Mouse (Mus musculus) urinary bladder, adult 2 months (tissue): ENCODE results near the gene Tnrc6a. TPM values are rescaled to one million over a fixed set of nuclear protein-coding genes. Genes with fewer than 3 reads are reported as not detected.
A peak's percentile ranks its signal among the peaks of the same experiment; 100 is the strongest.
"Not testable (repeated sequence)": the region's sequence is repeated elsewhere in the genome, so short reads cannot be mapped to it uniquely, and the experiment has no call there.

Experiments
- DNase-seq: peaks from one replicate; pipeline ENCODE4 v3.0.0; 2022; ENCODE audit warnings: low spot score
- polyA plus RNA-seq: library from polyadenylated mRNA; depleted of rRNA; stranded (reverse); fragments of >200 nt; gene quantifications from 2 replicates; pipeline ENCODE4 v1.2.3, GENCODE M21; 2012; rRNA removed

The Tnrc6a gene
- polyA plus RNA-seq = 47.1 and 48.4 TPM in 2 replicates

DNA sequence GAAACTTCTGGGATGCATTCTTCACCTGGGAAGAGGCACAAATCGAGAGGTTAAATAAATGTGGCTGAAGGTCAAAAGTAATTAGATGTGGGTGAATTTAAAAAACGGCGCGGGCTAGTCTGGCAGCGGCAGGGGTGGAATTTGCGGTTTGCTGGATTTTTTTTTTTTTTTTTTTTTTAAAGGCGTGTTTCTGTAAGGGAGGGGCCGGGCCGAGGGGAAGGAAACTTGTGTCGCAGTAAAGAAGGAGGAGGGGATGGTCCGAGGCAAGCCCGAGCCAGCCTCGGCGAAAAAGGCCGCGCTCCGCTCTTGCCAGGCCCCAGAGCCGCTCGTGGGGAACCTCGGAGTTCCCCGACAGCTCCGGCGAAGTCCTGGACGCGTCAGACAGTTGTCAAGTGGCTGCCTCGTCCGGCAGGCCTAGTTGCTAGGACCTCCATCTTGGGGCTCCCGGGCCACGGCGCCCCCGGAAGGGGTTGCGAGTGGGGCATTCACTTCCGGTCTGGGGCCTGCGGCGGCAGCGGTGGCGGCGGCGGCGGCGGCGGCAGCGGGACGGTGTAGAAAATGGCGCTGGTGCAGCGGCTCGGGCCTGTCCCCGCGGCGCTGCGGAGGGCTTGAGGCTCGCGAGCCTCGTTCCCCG is at the start of gene Tnrc6a:
TSS of gene Tnrc6a (plus strand) at position 221 of the 634 bp plus-strand sequence.
- DNase-seq = peak; percentile 99

DNA sequence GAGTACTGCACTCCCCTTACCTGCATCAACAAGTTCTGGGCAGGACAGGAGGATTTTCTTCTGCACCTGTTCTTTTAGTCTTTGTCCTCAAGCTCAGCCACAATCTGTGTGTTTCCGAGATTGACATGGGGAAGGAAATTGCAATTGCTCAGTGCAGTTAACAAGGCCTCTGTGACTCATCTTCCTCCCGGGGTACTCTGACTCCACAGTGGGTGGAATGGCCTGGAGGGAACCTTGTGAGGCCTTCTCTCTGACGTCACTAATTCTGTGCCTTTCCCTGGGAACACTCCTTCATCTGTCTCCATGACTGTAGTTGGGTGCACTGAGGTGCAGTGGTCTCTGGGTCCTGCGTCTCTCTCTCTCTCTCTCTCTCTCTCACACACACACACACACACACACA is 41.4 kb upstream of the Tnrc6a start:
- no peak for DNase-seq

DNA sequence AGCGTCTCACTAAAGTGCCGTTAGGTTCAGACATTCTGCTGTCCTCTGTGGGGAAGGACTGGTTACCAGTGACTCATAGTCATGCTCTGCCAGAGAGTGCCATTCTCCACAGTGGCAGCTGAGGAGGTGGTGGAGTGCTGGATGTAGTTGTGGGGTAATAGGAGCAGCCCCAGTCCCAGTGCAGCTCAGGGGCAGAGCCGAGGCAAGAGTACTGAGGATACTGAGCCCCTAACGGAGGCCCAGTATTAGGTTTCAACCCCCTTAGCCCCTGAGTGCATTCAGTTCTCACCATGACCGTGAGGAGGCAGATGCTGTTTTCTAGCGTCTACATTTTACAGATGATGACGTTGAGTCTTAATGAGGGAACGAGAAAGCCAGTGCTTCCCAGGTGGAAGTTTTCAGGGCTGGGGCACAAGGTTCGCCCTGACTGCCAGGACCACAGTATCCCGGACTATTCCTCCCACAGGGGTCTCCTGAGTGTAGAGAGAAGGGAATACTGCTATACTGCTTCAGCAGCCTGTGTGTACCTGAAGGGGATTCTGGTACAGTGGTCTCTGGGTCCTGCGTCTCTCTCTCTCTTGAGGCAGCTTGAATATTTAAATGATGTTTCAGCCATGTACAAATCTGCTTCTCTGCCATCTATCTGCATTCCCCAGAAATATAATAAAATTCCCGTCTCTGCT is 40.1 kb upstream of the Tnrc6a start:
- DNase-seq = no peak

DNA sequence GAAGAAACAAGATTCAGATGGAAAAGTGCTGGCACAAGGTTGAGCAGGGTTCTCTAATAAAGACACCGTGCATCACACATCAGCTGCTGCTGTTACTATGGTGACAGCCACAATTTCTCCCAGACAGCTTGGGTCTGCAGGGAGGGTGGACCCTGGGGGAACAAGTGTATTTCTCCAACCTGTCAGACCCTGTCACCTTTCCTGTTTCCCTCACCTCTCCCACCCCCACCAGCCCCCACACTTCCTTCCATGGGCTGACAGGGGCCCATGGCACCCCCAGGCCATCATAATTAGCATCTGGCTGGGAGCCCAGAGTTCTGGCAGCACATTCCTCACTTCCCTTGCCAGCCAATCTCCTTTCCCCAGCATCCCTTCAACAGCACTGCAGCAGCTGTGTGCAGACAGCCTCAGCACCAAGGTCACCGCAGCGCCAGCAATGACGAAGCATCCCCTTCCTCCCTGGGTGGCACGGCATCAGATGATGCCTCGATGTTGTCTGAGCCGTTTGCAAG is 39.4 kb upstream of the Tnrc6a start:
- no peak for DNase-seq

DNA sequence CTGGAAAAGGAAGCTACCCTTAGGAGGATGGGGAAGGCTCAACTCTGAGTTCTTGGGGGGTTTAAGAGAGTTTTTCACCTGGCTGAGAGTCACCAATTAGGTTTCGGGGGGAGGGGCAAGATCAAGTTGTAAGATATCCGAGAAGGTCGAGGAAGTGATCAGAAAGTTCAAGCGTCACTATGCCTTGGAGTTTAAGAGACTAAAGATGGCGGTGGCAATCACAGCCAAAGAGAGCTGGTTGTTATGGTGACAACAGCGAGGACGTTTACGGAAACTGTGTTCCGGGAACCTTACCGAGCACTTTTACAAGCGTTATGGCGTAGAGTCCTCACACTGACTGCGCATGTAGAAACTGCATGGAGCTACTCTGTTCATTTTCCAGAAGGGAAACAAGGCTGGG is 39.0 kb upstream of the Tnrc6a start:
- no peak for DNase-seq

DNA sequence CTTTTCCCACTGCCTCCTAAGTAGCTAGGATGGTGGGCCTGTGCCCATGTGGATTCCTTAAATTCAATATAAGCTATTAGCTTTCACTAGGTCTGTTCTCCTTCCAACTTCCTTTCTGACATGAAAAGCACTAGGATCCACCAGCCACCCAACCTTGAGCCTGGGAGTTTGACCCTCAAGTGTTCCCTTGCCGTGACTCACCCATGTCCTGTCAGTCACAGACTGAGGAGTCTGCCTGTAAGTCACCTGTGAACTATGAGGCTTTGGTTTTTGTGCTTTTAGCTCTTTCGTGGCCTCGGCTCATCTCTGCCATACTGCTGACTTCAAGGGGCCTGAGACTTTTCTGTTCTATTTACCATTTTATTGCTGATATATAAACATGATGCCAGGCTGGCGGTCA is 34.8 kb upstream of the Tnrc6a start:
- no peak for DNase-seq

DNA sequence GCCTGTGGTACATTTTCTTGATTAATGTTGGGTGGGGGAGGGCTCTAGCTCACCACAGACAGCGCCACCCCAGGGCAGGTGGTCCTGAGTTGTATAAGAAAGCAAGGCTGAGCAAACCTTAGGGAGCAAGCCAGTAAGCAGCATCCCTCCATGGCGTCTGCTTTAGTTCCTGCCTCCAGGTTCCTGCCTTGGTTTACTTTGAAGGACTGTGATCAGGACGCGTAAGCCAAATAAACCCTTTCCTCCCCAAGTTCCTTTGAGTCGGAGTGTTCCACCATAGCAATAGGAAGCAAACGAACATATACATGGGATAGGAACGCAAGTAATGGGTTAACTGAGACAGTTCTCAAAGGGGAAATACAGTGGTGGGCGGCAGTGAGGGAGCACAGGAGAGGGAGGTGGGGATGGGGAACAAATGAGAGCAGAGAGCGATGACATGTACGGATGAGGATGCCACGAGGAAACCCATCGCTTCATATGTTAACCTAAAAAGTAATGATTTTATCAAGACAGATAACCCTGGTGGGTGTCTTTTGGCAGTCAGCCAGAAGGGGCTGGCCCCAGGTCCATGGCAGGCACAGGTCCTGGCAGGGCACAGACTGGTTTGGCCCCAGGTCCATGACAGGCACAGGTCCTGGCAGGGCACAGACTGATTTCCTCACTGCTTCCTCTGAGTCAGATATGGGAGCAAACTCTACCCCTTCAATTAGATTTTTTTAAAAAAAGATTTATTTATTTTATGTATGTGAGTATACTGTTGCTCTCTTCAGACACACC is 27.2 kb upstream of the Tnrc6a start:
- no peak for DNase-seq

DNA sequence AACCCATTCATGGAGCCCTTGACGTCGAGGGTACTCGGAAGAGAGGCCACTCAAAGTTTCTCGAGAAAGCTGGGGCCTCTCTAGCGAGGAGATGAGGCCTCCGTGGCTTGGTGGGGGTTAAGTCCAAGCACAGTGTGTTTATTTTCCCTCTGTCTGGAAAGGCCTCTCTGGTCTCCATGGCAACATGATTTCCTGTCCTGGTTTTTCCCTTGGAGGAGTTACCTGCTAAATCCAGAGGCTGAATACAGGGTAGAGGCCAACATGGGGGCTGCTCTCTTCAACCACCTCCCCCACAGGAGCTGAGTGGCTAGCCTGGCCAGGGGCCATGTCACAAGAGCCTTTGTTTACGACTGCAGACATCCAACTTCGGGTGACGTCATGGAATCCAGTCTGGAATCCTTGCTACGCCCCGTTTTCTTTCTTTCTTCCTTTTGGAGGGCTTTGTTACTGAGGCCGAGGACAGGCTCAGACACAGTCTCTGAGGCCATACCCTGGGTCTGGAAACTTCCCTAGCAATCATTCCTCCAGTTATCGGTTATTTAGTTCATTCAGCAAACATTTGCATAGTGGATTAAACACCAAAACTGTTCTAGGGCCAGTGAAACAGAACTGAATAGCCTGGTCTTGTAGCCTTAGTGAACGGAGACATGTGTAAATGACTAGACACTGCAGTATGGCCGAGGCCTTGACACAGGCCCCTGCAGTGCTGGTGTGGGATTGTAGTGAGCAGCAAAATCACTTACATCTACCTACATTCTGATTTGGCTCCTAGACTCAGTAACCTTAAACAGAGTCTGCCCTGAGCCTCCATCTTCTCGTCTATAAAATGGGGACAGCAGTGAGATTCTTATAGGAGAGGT is 25.6 kb upstream of the Tnrc6a start:
- DNase-seq = peak; percentile 35

DNA sequence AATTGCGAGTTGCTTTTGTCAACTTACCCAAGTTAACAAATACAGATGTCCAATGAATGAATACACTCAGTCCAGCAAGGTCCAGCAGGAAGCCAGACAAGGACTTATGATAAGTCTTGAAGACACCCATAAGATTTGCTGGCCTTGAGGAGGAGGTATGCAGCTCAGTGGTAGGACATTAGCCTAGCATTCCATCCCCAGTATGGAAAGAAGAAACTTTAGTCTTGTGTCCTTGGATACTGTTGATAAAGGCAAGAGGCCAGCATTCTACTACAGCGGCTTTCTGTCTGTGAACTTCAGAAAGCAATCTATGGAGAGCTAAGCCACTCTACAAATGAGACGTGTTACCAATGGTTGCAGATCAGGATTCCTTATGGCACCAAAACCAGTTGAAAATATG is 22.4 kb upstream of the Tnrc6a start:
- DNase-seq = no peak

DNA sequence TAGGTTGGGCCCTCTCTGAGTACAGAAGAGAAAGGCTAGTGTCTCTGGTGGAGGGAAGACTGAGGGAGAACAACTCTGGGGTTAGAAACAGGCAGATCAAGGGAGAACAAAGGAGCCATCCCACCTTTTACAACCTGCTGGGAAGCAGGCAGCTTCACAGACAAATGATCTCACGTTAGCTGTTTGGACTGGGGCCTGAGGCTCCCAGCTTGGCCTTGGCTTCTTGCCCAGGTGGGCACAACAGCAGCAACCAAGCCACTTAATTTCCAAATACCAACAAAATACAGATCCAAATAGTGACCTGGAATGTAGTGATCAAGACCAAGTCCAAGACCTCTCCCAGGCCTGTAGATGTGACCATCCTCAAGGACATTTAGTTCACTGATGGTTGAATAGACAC is 18.3 kb upstream of the Tnrc6a start:
- not testable (repeated sequence) for DNase-seq

DNA sequence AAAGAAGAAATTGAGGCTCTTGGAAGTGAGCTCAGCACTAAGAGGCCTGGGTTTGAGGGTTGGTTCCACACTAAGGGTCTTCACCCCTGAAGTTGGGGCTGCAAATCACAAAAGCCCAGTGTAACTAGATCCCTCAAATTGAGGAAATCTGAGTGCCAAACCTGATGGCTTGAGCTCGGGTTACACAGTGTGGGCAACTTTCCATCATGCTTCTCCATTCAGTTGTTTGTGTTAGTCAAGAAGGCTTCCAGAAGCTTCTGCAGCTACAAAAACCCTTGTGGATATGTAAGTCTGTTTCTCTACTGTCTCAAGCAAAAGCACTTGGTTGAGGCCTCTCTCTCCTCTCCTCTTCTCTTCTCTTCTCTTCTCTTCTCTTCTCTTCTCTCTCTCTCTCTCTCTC is 17.8 kb upstream of the Tnrc6a start:
- no peak for DNase-seq

DNA sequence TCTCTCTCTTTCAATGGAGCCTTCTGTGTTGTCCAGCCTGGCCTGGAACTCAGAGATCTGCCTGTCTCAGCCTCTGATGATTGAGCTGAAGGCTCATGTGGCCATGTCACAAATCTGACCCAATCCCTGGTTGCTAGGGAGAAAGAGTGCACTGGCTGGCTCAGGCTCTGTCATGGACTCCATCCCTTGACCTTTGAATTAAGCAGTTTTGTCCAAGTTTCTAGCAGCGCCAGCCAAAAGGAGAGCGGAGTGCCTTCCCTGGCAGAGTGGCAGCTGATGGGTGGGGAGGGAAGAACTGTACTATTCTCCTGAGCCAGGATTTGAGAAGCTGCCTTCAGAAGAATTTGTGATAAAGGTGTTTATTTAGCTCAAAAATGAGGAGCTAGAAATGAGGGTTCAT is 17.4 kb upstream of the Tnrc6a start:
- DNase-seq = no peak

DNA sequence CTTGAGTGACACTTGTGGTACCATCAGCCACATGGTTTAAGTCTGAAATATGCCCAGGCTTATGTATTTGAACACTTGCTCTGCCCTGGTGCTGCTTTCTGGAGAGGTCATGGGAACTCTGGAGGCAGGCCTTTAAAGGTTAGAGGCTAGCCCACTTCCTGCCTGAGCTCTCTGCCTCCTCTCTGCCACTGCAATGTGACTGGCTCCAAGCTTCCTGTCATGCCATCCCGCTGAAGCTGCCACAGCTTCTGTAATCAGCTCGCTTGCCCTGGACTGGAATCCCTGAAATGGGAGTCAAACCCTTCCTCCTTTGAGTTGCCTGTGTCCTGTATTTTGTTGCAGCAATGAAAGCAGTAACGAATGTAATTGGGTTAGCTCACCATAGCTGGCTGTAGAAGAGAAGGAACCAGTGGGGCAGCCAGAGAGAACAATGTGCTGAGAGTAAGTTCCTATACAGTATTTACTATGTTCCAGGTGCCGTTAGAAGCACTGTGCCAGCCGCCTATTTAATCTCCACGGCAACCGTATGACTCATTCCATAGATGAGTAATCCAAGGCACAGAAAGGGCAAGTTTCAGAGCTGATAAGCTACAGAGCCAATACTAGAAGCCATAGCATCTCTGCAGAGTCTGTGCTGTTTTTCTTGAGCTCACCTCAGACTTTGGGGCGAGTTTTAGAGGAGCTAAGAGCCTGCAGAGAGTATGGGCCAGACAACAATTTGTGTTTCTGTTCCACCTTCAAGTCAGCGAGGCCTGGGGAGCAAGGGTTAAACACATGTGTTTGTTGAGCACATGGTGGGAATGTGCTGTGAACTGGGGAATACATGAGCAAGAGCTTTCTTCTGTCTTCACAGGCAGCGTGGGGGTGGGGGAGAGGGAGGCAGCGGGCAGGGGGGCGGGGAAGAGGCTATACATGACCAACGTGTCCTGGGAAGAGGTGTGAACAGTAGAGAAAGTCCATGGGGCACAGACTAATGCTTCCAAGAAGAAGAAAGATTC is 15.3 kb upstream of the Tnrc6a start:
- no peak for DNase-seq

DNA sequence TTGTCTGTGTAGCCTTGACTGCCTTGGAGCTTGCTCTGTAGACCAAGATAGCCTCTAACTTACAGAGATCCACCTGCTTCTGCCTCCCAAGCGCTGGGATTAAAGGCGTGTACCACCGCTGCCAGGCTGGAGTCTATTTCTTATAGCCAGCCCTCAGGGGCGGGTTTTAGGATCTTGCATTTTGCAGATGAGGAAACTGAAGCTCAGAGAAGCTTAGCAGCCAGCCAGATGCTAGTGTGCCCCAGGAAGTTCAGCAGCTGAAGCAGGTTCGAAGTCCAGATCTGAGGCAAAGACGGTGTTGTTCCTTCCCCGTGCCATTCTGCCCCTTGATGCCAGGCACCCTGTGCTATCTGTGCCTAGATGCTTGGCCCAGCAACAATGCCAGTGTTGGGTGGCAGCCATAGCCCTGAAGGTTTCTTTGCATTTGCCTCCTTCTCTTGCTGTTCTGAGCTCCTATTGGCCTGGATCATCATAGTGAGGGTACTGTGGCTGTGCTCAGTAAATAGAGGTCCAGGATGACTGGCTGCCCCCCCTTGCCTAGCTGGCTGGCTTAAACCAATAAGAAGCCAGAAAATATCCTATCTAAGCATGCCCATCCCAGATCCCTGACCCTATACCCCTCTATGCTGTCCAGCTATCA is 14.2 kb upstream of the Tnrc6a start:
- no peak for DNase-seq

DNA sequence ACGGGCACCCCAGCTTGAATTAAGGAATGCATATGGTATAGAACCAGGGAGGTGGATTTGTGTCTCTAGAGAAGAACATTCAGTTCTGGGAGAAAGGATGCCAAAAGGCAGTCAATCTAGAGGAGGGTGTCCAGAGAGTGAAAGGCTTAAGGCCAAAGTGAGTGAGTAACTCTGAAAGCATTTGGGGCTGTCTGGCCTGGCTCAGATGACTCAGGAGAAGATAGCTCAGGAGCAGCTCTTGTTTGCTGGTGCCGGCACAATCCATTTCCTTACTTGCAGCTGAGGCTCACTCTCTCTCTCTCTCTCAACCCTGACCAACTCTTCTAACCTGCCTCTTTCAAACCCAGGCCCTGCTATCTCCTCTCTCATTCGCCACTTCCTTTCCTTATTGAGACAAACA is 13.6 kb upstream of the Tnrc6a start:
- no peak for DNase-seq

DNA sequence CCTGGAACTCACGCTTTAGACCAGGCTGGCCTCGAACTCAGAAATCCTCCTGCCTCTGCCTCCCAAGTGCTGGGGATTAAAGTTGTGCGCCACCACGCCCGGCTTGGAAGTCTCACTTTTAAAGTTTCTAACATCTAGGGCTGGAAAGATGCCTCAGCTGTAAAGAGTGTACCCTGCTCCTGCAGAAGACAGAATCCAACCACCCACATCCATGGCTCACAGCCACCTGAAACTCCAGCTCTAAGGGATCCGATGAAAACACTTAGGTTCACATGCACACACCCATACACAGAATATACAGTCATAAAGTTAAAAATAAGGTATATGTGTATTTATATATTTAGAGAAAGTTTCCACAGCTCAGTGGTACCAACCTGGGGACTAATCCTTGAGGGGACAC is 10.1 kb upstream of the Tnrc6a start:
- no peak for DNase-seq

DNA sequence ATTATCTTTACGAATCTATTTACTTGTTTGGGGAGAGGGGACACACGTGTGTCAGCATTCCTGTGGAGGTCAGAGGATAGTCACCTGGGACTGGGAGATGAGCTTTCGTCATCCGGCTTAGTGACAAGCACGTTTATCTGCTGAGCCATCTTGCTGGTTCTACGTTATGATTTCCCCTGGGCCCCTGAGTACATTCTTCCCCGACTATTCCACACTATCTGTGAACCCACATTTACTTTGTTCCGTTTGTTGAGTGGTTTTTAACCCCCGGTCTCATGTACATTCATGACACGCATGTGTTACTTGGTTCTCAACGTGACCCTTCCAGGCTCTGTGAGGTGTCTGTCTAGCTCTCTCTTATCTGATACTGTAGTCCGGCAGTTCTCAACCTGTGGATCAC is 6.9 kb upstream of the Tnrc6a start:
- DNase-seq = no peak

DNA sequence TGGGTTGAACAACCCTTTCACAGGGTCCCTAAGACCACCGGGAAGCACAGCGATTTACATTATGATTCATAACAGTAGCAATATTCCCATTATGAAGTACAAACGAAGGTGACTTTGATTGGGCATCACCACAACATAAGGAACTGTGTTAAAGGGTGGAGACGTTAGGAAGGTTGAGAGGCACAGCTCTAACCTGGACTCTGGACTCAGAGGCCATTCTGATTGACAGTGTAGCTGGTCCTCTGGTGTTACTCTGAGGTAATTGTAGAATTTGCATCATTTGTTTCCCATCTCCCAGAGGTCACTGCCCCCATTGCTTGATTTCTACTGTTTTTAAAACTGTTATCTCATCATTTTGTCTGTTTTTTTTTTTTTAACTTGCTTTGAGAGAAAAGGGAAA is 6.5 kb upstream of the Tnrc6a start:
- no peak for DNase-seq

DNA sequence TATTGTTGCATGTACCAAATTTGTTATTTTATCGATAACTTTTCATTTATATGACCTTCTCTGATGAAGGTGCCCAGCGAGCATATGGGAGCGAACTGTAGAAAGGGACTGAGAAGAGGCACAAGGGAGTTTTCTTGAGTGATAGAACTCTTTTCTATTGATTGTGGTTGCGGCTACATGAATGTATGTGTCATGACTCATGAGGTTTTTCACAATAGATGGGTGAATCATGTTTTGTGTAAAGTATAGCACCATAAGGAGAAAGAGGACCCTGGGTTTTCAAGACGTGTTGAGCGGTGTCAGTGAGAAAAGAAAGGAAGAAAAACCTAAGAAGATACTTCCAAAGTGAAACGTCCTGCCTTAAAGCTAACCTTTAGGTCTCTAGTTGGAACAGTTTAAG is 3.2 kb upstream of the Tnrc6a start:
- DNase-seq = no peak

DNA sequence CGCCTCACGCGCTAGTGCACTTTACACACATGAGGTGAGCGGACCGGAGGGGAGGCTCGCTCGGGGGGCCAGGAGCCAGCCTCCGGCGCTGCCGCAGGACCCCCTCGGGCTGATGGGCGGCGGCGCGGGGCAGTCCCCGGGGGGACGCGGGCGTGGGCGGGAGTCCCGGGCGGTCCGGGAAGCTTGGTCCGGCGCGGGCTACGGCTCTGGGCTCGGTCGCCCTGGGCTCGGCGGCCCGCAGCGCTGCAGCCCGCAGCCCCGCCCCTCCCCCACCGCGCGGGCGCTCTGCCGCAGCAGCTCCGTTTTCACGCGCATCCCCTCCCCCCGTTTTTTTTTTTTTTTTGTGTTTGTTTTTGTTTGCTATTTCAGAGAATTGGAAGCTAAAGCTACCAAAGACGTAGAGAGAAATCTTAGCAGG is 623 bp downstream of the Tnrc6a start:
- DNase-seq = no peak
